In the genomic region with DNA sequence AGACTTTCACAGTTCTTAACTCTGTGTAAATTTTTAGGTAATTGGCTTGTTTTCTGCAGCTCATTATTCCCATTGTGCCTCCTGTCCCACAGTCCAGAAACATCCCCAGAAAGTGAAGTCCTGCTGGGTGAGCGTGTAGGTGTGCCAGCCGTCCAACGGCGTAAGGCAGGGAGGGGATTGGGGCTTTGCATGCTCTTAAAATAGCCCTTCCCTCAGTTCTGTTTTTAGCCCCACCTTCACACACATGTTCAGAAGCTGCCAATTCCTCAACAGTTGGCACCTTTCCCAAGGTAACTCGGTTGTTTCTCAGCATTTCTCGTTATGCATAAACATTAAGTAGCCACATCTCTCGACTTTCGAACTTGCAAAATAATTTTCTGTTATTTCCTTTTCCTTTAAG, we compare ENCODE assay signal across 8 mouse cellular contexts. TPM values are rescaled to one million over a fixed set of nuclear protein-coding genes. Genes with fewer than 3 reads are reported as not detected.
DNase-seq lines count a peak whose midpoint lies in the region; ATAC-seq lines count a peak whose summit lies in the region.
"Had no signal": no experiment of that assay in that cellular context is flagged by ENCODE, and none has a peak within 500 bp of the region (broad histone marks: within the 10 kb centered on the region; RNA-seq: fewer than 3 reads in every experiment).

No protein-coding gene starts in this region.

- 0 out of 2 replicates have a peak, but pooled peaks have one; percentile 13 for ATAC-seq in megakaryocyte progenitor cell, adult 5-6 weeks (replicated peaks; ENCODE audit: poor library complexity)

- DNase-seq in heart, adult 18-20 months, result peak; percentile 51 to 69
- DNase-seq in heart, postnatal 25 days (ENCODE audit: low spot score), result no peak
- peak; percentile 10 to 49 for DNase-seq in cerebellum, postnatal 14 days
- peak; percentile 34 for DNase-seq in heart, adult 8-10 months (ENCODE audit: low spot score)
- DNase-seq in lung, adult 18-20 months, result no peak
- DNase-seq in urinary bladder, postnatal 14 days (ENCODE audit: low spot score), result no peak
- DNase-seq: gastrocnemius, postnatal 14 days had no signal

- intact Hi-C loops in heart, postnatal 25 days (cut with DNase I), result no loop called here

RNA-seq across cellular contexts. Expression of gene Gca, which starts 17.6 kb away (rescaled TPM):
- 10 to 100 TPM; 24.6 to 24.7 TPM for total RNA-seq in heart, adult 18-20 months (2021)
- 10 to 100 TPM; 33.7 to 37.3 TPM for total RNA-seq in heart, postnatal 25 days (2021)
- total RNA-seq in heart, adult 8-10 months (2022), result 10 to 100 TPM; 19.5 to 37.3 (median 27.3) TPM
- 46.7 and 52.3 TPM in 2 replicates for total RNA-seq in megakaryocyte progenitor cell, adult 5-6 weeks (2015)
- total RNA-seq in megakaryocyte progenitor cell, adult 5-6 weeks (2017), result 17.3 and 28.6 TPM in 2 replicates

RNA-seq across cellular contexts. Expression of gene Ifih1, which starts 35.6 kb away (rescaled TPM):
- total RNA-seq in heart, adult 18-20 months (2021), result 1 to 10 TPM; 5.3 to 5.5 TPM
- 1 to 10 TPM; 4.9 to 6.7 TPM for total RNA-seq in heart, postnatal 25 days (2021)
- 1 to 10 TPM; 4.7 to 8.1 (median 6.3) TPM for total RNA-seq in heart, adult 8-10 months (2022)
- total RNA-seq in megakaryocyte progenitor cell, adult 5-6 weeks (2015), result 13.0 and 16.8 TPM in 2 replicates
- total RNA-seq in megakaryocyte progenitor cell, adult 5-6 weeks (2017), result 14.4 and 21.1 TPM in 2 replicates

Comparison
In these comparisons a context has a peak if more than half of its experiments do, and no peak if none do; other contexts are left out.
1. DNase-seq: peak in heart, adult 18-20 months (2 of 2), cerebellum, postnatal 14 days (2 of 2) and heart, adult 8-10 months (single experiment); none in heart, postnatal 25 days (single experiment), lung, adult 18-20 months (0 of 2) and urinary bladder, postnatal 14 days (single experiment).